Mouse (Mus musculus) spleen, adult 2 months (tissue): ENCODE data around the gene Ubash3b. TPM values are rescaled to one million over a fixed set of nuclear protein-coding genes. Genes with fewer than 3 reads are reported as not detected.
A peak's percentile ranks its signal among the peaks of the same experiment; 100 is the strongest.

Source experiments
- DNase-seq, 2 experiments: peaks; one replicate each; pipeline versions ENCODE4 v3.0.0 to v3.0.0-alpha.2; 2012 to 2021; ENCODE audit warnings: low spot score in 2 of 2, low read depth in 1 of 2
- H3K27ac ChIP-seq: fragments of 200-500 bp; 2 replicates; pipeline ENCODE4 v1.5.1; 2012; ENCODE audit warnings: low read length, inconsistent platforms; ENCODE audit not compliant: insufficient read depth
- H3K27me3 ChIP-seq: fragments of 200-500 bp; 2 replicates; pipeline ENCODE4 v1.6.1; 2012; ENCODE audit warnings: mild to moderate bottlenecking, moderate library complexity, low read length, inconsistent platforms; ENCODE audit not compliant: control insufficient read depth, insufficient read depth
- H3K36me3 ChIP-seq: fragments of 200-500 bp; 2 replicates; pipeline ENCODE4 v1.6.1; 2012; ENCODE audit warnings: mild to moderate bottlenecking, low read length, inconsistent platforms; ENCODE audit not compliant: control insufficient read depth, insufficient read depth
- H3K4me1 ChIP-seq: fragments of 200-500 bp; 2 replicates; pipeline ENCODE4 v1.6.1; 2011; ENCODE audit warnings: inconsistent platforms; ENCODE audit not compliant: control insufficient read depth, insufficient read depth, insufficient read length
- H3K4me3 ChIP-seq: fragments of 200-500 bp; 2 replicates; pipeline ENCODE4 v1.5.1; 2011; ENCODE audit warnings: mild to moderate bottlenecking, inconsistent platforms; ENCODE audit not compliant: insufficient read depth, insufficient read length; ENCODE audit errors: extremely low read depth
- CTCF ChIP-seq: fragments of 200-500 bp; IDR thresholded peaks from 2 replicates; pipeline ENCODE4 v1.5.1; 2011; ENCODE audit warnings: mild to moderate bottlenecking, inconsistent platforms; ENCODE audit not compliant: insufficient read depth, insufficient read length, insufficient replicate concordance; ENCODE audit errors: extremely low read depth
- POLR2A ChIP-seq: fragments of 200-500 bp; IDR thresholded peaks from 2 replicates; pipeline ENCODE4 v1.6.1; 2011; ENCODE audit warnings: low read depth, low read length, inconsistent platforms
- WGBS: fragments of 180-500 bp; shearing (Covaris S2); methylation state at CpG from one replicate; pipeline ENCODE4 v1.1.7; 2018; 5-methylcytosine and 5-hydroxymethylcytosine counted together
- polyA plus RNA-seq: library from polyadenylated mRNA; depleted of rRNA; stranded (reverse); fragments of >200 nt; gene quantifications from 2 replicates; pipeline ENCODE4 v1.2.3, GENCODE M21; 2012

The Ubash3b gene
- polyA plus RNA-seq, 1 experiment, result 10.2 TPM

DNA sequence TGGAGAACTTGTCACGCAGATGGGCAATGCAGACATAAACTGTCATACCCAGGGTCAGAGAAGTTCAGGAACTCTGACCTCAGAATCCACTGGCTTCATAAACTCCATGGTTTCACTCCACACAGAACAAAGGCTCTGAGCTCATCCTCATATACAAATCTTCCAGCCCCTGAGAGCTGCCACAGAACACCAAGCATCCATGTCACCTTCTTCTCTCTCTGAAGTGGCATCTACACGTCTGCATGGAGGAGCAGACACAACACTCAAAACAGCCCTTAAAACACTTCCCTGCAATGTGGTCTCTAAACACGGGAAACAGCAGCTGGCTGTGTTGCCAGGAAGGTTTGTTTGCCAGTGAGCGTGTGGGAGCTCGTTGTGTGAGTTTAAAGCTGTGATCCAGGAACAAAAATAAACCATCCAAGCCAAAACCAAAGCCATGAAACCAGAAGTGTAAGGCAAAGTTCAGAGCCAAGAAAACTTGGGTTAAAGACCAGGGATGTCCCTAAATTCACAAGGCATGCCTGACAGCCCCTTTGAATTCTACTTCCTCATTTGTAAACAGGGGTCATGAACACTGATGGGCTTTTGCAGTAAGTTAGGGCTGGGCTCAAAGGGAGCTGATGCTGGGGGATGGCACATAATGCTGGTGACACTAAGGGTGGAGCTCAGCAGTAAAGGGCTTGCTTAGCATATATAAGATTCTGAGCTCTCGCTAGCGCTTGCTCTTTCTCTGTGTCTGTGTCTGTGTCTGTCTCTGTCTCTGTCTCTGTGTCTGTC lies 24.6 kb downstream of the Ubash3b start:
- WGBS, result 36% methylated on average over 7 of the region's 7 CpGs
- Histone ChIP-seq H3K27me3 (no peaks in the 10 kb centered on the region), H3K36me3 (no peaks in the 10 kb centered on the region), H3K4me1 (peaks cover 21% of the 10 kb centered on the region; the same call in 1 of the 2 replicates), H3K4me3 (no peak overlapping the region), H3K27ac (peak overlapping the region; percentile 16; the same call in 1 of the 2 replicates)
- DNase-seq, result peak in 1 of 2 experiments; percentile 18
- no peak for TF ChIP-seq CTCF
- no peak for TF ChIP-seq POLR2A

DNA sequence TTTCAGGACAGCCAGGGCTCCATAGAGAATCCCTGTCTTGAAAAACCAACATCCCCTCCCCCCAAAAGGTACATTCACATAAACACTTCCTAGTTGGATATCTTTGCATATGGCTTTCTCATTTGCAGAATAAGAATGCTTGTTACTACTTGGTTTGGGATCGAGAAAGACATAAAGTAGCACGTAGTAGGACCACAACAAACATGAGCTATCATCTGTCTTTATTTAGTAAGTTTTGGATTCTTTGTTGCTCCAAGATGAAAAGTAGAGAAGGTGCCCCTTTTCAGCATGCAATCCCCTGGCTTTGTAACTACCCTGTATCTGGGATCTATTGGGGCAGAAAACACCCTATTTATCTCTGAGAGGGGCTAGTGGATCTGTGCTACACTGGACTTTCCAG lies 25.2 kb downstream of the Ubash3b start:
- DNase-seq, result no peak
- H3K4me3 ChIP-seq, result no peak overlapping the region
- TF ChIP-seq POLR2A (no peak), CTCF (no peak)
- H3K4me1 ChIP-seq, result peaks cover 21% of the 10 kb centered on the region; the same call in 1 of the 2 replicates
- WGBS, result 93% methylated on average over 2 of the region's 2 CpGs
- H3K27ac ChIP-seq, result no peak overlapping the region
- H3K36me3 ChIP-seq, result no peaks in the 10 kb centered on the region
- no peaks in the 10 kb centered on the region for H3K27me3 ChIP-seq

DNA sequence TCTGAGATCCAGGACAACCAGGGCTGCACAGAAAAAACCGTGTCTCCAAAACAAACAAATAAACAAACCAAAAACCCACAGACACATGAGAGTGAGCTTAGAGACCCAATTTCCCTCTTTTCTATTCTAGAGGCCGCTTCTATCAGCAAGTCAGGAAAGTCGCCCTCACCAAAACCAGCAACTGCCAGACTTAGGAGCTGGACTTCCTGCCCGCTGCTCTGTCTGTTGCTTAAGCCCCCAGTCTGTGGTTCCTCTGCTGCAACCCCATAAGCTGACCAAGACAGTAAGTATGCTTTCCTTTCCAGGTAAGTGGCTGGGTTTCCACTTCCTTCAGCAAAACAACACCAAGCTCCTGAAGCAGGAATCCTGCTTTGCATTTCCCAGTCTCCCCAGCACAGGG lies 26.6 kb downstream of the Ubash3b start:
- Histone ChIP-seq H3K4me3 (no peak overlapping the region), H3K4me1 (peaks cover 13% of the 10 kb centered on the region; the same call in 1 of the 2 replicates), H3K27ac (no peak overlapping the region), H3K36me3 (no peaks in the 10 kb centered on the region), H3K27me3 (no peaks in the 10 kb centered on the region)
- WGBS, result 30% methylated on average over 4 of the region's 4 CpGs
- no peak for DNase-seq
- no peak for TF ChIP-seq CTCF
- TF ChIP-seq POLR2A, result no peak

DNA sequence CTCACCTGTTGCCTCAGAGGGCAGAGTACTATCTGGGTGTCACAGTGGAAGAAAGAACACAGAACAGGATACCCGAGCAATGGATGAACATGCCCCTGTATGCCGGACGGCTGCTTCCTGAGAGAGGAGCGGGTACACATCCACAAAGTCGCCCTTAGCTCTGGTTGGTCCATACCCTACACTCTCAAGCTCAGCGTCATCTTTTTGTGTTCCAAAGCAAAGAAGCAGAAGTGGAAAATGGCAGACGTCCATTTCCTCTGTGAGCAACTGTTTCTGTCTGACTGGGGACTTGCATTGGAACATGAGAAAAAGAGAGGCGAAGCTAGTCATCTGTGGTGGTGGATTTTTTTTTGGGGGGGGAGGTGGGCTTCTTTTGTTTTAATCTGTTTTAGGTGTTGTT lies 30.9 kb downstream of the Ubash3b start:
- 63% methylated on average over 8 of the region's 8 CpGs for WGBS
- Histone ChIP-seq H3K4me3 (no peak overlapping the region), H3K4me1 (peaks cover 7% of the 10 kb centered on the region; the same call in 1 of the 2 replicates), H3K36me3 (no peaks in the 10 kb centered on the region), H3K27ac (no peak overlapping the region), H3K27me3 (no peaks in the 10 kb centered on the region)
- DNase-seq, result no peak
- TF ChIP-seq POLR2A (no peak), CTCF (no peak)

DNA sequence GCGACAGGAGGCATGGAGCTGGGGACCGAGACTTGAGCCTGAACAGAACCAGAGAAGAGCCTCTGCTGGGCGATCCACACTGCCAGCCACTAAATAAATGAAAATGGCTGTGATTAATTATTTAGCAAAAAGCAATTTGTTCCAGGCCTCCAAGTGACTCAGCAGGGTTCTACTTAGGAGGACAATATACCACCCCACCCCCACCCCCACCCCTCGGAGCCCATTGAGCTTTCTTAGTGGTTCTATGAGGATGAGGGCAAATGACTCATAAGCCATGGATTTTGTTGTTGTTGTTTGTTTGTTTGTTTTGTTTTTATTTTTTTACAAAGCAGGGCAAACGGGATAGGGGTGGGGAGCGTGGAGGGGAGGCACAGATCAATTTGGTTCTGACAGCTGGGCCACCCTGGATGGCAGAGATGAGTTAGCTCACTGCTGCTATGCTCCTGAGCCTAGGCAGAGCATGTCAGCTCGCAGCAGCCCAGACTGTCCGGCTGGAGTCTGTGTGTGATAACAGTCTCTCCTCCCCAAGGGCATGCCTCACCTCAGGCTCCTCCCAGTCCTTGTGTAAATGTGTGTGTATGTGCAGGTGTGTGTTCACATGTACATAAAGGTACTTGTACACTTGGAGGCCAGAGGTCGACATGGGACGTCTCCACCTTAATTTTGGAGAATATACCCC lies 31.6 kb downstream of the Ubash3b start:
- no peak for TF ChIP-seq POLR2A
- TF ChIP-seq CTCF, result no peak
- H3K4me1 ChIP-seq, result peaks cover 4% of the 10 kb centered on the region; the same call in 1 of the 2 replicates
- 83% methylated on average over 10 of the region's 10 CpGs for WGBS

DNA sequence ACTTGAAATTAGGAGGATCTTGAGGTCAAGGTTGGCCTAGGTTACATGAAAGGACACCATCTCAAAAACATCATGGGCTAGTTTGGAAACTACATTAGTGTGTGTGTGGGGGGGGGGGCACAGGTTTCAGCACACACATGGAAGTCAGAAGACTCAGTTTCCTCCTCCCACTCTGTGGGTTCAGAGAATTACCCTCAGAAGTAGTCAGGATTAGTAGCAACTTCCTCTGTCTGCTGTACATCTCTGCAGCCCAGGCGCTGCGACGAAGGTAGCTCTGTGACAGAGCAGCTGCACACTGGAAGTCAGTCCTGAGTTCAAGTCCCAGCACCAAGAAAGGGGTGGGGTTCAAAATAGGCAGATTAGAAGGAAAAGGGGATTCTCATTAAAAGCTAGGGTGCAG lies 32.2 kb downstream of the Ubash3b start:
- no peak overlapping the region for H3K4me3 ChIP-seq
- no peaks in the 10 kb centered on the region for H3K36me3 ChIP-seq
- peaks cover 3% of the 10 kb centered on the region; the same call in 1 of the 2 replicates for H3K4me1 ChIP-seq
- peak in 1 of 2 experiments; percentile 22 for DNase-seq
- 42% methylated on average over 3 of the region's 3 CpGs for WGBS
- no peak for TF ChIP-seq POLR2A
- TF ChIP-seq CTCF, result no peak
- no peak overlapping the region for H3K27ac ChIP-seq
- H3K27me3 ChIP-seq, result no peaks in the 10 kb centered on the region

More for the DNA sequence above, 31.6 kb downstream of the Ubash3b start:
- Histone ChIP-seq H3K27me3 (no peaks in the 10 kb centered on the region), H3K27ac (no peak overlapping the region), H3K4me3 (no peak overlapping the region), H3K36me3 (no peaks in the 10 kb centered on the region)
- no peak for DNase-seq
